Mouse (Mus musculus) ES-Bruce4 (cell line): Measurements from ENCODE around the gene Thsd7b. TPM values are rescaled to one million over a fixed set of nuclear protein-coding genes. Genes with fewer than 3 reads are reported as not detected.
A peak's percentile ranks its signal among the peaks of the same experiment; 100 is the strongest.
"Not testable (repeated sequence)": the region's sequence is repeated elsewhere in the genome, so short reads cannot be mapped to it uniquely, and the experiment has no call there.

Experiments used
- H3K27ac ChIP-seq: 2 replicates; pipeline ENCODE4 v1.5.1; 2012; ENCODE audit warnings: low read length, inconsistent platforms; ENCODE audit not compliant: insufficient read depth
- H3K27me3 ChIP-seq: 2 replicates; pipeline ENCODE4 v1.6.1; 2012; ENCODE audit warnings: mild to moderate bottlenecking, low read length, inconsistent platforms; ENCODE audit not compliant: control insufficient read depth, poor library complexity, insufficient read depth, severe bottlenecking
- H3K36me3 ChIP-seq: 2 replicates; pipeline ENCODE4 v1.6.1; 2012; ENCODE audit warnings: inconsistent platforms, mild to moderate bottlenecking, low read length, moderate library complexity; ENCODE audit not compliant: control insufficient read depth, poor library complexity, insufficient read depth, severe bottlenecking
- H3K4me1 ChIP-seq: one replicate; pipeline ENCODE4 v1.8.1; 2011; ENCODE audit warnings: low read length; ENCODE audit not compliant: control insufficient read depth, insufficient read depth
- H3K4me3 ChIP-seq: 2 replicates; pipeline ENCODE4 v1.5.1; 2011; ENCODE audit warnings: low read depth, mild to moderate bottlenecking, low read length
- H3K9ac ChIP-seq: 2 replicates; pipeline ENCODE4 v1.6.1; 2012; ENCODE audit warnings: low read depth, mild to moderate bottlenecking, inconsistent platforms; ENCODE audit not compliant: poor library complexity, severe bottlenecking
- H3K9me3 ChIP-seq: replicated peaks from 2 replicates; pipeline ENCODE4 v1.6.1; 2012; ENCODE audit warnings: mild to moderate bottlenecking, low read length, inconsistent platforms; ENCODE audit not compliant: control insufficient read depth, poor library complexity, insufficient read depth, severe bottlenecking
- CTCF ChIP-seq: IDR thresholded peaks from one replicate; pipeline ENCODE4 v1.8.1; 2011; ENCODE audit warnings: low read depth, low read length
- EP300 ChIP-seq: IDR thresholded peaks from 2 replicates; pipeline ENCODE4 v1.6.1; 2011; ENCODE audit warnings: low read depth, low read length; ENCODE audit not compliant: insufficient read depth
- POLR2A ChIP-seq: IDR thresholded peaks from one replicate; pipeline ENCODE4 v1.8.1; 2011; ENCODE audit warnings: low read length; ENCODE audit not compliant: insufficient read depth
- polyA plus RNA-seq: library from polyadenylated mRNA; stranded (reverse); fragments of >200 nt; gene quantifications from 2 replicates; pipeline ENCODE4 v1.2.4, GENCODE M21; 2011; ENCODE audit warnings: low read depth; ENCODE audit not compliant: missing spikeins, insufficient read depth, insufficient read length

The Thsd7b gene
- polyA plus RNA-seq, 1 experiment, result 0.18 TPM

GRCm38 (mm10) chr1:130245563-130245962 is 972.5 kb downstream of the Thsd7b start:
- Histone ChIP-seq H3K36me3 (no peaks in the 10 kb centered on the region), H3K9ac (no peak overlapping the region), H3K27me3 (no peaks in the 10 kb centered on the region), H3K4me1 (no peaks in the 10 kb centered on the region), H3K27ac (no peak overlapping the region), H3K9me3 (peaks cover 30% of the 10 kb centered on the region), H3K4me3 (no peak overlapping the region)
- TF ChIP-seq EP300 (no peak), POLR2A (no peak), CTCF (no peak)

GRCm38 (mm10) chr1:130246264-130246663 is 973.2 kb downstream of the Thsd7b start:
- H3K36me3 ChIP-seq, H3K9ac ChIP-seq, H3K27ac ChIP-seq, H3K27me3 ChIP-seq, H3K4me1 ChIP-seq, H3K4me3 ChIP-seq: not testable (repeated sequence)
- peaks cover 31% of the 10 kb centered on the region for H3K9me3 ChIP-seq

GRCm38 (mm10) chr1:130246930-130247329 is 973.8 kb downstream of the Thsd7b start:
- H3K27me3 ChIP-seq, H3K9ac ChIP-seq, H3K4me3 ChIP-seq, H3K4me1 ChIP-seq, H3K36me3 ChIP-seq: not testable (repeated sequence)
- Histone ChIP-seq H3K9me3 (peaks cover 31% of the 10 kb centered on the region), H3K27ac (0 out of 2 replicates have a peak overlapping the region, but pooled peaks have one; percentile 28)

GRCm38 (mm10) chr1:130262046-130262445 is 988.9 kb downstream of the Thsd7b start:
- H3K27me3 ChIP-seq, result no peaks in the 10 kb centered on the region
- H3K27ac ChIP-seq, result no peak overlapping the region
- no peaks in the 10 kb centered on the region for H3K9me3 ChIP-seq
- no peak for TF ChIP-seq EP300
- TF ChIP-seq POLR2A, result no peak
- no peak for TF ChIP-seq CTCF
- no peaks in the 10 kb centered on the region for H3K4me1 ChIP-seq
- no peak overlapping the region for H3K9ac ChIP-seq
- H3K36me3 ChIP-seq, result no peaks in the 10 kb centered on the region
- no peak overlapping the region for H3K4me3 ChIP-seq
